Mouse (Mus musculus) effector memory CD4-positive, alpha-beta T cell, adult 7 months (primary cell): ENCODE measurements around the gene Poglut1. TPM values are rescaled to one million over a fixed set of nuclear protein-coding genes. Genes with fewer than 3 reads are reported as not detected.

Source experiments
- polyA plus RNA-seq: library from polyadenylated mRNA; unstranded; fragments of 100-300 nt; shearing (Covaris generic); gene quantifications from one replicate; pipeline ENCODE4 v1.2.1, GENCODE M21; 2017

Gene Poglut1
- 27.8 TPM for polyA plus RNA-seq

DNA sequence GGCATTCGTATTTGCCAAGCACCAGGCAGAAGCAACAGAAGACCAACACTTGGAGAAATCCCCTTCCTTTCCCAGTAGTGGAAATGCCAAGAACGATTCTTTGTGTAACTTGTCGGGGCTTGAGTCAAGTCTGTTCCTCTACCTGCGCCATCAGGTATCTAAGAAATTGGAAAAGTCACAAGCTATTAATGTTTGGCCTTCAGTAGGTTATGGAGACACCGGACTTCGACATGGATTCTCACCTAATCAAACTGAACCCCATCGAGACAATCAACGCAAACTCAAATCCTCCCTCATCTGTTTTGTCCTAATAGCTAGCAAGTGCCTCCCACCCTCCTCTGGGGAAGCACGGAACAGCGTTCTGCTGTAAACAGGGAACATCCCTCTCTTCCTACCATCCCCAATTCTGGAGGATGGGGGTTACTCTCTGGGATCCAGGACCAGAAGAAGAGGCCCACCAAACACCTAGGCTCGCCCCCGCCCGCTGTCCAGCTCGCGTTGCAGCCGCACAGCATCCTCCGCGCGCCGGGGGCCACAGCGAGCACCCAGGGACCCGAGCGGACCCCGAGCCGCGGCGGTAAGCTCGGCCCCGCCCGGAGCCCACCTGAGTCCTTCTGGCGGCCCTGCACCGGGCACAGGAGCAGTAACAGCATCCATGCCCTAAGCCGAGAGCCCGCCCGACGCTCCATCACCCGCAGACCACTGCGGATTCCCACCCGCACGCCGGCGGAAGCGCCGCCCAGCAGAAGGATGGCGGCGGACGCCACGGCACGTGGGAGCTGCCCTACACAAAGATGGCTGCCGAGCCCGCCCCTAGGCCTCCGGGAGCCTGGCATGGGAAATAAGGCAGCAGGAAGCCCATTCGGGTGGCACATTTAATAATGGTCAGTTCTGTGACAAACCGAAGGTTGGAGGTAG, at the start of gene Poglut1:
TSS of gene Poglut1 (minus strand) at position 780 of the 918 bp plus-strand sequence.

DNA sequence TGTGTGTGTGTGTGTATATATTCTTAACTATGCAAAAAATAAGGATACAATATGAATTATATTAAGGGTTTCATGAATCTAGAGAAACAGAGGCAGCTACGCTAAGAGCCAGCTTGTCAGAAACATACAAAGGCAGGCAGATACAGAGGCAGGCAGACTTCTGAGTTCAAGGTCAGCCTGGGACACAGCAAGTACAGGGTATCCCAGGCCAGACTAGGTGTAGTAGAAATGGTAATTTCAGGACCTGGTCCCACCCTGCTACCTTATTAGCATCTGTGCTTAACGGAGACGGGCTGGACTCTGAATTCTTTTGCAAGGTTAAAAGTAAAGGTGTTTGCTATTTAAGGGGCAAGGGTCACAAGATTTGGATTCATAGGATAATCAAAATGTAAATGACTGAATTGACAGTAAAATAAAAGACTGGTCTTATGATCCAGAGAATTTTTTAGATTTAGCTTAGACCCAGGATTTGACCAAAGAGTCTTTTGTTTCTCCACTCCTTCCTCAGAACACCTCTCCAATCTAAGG, 8.2 kb upstream of the Poglut1 start, which contains the start of gene Tmem39a:
TSS of gene Tmem39a (plus strand) at position 478 of the 528 bp plus-strand sequence.

DNA sequence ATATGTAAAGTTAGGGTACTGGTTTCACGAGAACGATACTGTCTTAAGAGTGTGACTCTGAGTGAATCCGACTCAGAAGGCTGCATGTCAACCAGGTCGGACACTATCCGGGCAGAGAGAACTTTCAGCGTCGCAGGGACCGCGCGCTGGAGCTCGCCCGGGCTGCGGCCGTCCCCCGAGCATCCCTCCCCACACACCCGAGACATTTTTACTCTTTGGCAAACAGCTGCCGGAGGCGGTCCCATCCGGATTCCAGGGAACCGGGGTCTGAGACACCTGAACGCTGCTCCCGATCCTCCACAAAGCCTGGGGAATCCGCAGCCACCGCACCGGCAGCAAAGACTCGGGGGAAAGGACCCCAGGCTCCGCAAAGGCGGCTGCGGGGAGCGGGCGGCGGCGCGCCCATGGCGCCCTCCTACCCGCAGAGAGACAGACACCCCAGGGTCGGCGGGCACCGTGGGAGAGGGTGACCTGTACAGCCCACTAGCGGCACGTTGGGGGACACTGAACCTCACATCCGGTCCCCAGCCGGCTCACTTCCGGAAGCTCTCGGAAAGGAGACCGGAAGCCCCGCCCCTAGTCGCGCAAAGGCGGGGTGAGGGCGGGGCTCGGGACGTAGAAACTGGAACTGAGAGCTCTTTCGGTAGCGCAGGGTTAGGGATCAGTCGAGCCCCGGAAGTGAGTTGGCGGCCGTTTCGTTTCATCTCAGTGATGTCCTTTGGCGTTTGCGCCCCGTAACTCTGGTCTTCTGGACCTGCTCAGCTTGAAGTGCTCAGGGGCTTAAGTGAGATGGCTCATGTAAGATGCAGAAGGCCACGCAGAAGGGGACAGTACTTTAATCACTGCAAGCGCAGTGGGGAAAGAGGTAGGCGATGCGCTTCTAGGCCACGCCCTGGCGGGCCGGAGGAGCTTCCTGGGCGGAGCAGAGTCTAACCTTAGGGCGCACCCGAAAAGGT, 27.7 kb downstream of the Poglut1 start, which contains the start of gene Timmdc1:
TSS of gene Timmdc1 (minus strand) at position 535 of the 956 bp plus-strand sequence.

Other genes starting within 250 kb of the Poglut1 start
- 0.27 TPM for gene Maats1, start 208.1 kb downstream of the Poglut1 start, polyA plus RNA-seq
- gene Cox17, start 203.3 kb downstream of the Poglut1 start, polyA plus RNA-seq = 247 TPM
- not detected for gene Gm21987, start 203.2 kb downstream of the Poglut1 start, polyA plus RNA-seq
- gene Popdc2, start 188.0 kb downstream of the Poglut1 start, polyA plus RNA-seq = 3.0 TPM
- gene Pla1a, start 117.1 kb downstream of the Poglut1 start, polyA plus RNA-seq = not detected
- gene Adprh, start 97.6 kb downstream of the Poglut1 start, polyA plus RNA-seq = 60.8 TPM
- gene Cd80, start 94.7 kb downstream of the Poglut1 start, polyA plus RNA-seq = 4.9 TPM
- gene Timmdc1, start 27.6 kb downstream of the Poglut1 start, polyA plus RNA-seq = 3.9 TPM
- gene Tmem39a, start 8.4 kb upstream of the Poglut1 start, polyA plus RNA-seq = 78.8 TPM
- 64.9 TPM for gene Arhgap31, start 163.0 kb upstream of the Poglut1 start, polyA plus RNA-seq
- gene B4galt4, start 192.0 kb upstream of the Poglut1 start, polyA plus RNA-seq = 1.7 TPM